Mouse (Mus musculus) lung, embryonic 14.5 days (tissue): ENCODE results near the gene Phldb2. TPM values are rescaled to one million over a fixed set of nuclear protein-coding genes. Genes with fewer than 3 reads are reported as not detected.

ENCODE experiments used
- ATAC-seq: fragments of 200-750 bp; cut with Nextera tagmentation; 2 replicates; pipeline ENCODE4 v1.8.0; 2017; ENCODE audit warnings: mild to moderate bottlenecking, moderate TSS enrichment, moderate library complexity; ENCODE audit not compliant: insufficient read depth
- DNase-seq: peaks from one replicate; pipeline ENCODE4 v3.0.0-alpha.2; 2015
- H3K27ac ChIP-seq: fragments of 300-500 bp; sonication (generic); 2 replicates; pipeline ENCODE4 v1.5.1; 2014; ENCODE audit warnings: low read depth, mild to moderate bottlenecking, moderate library complexity
- H3K27me3 ChIP-seq: fragments of 300-500 bp; sonication (generic); 2 replicates; pipeline ENCODE4 v1.6.1; 2014; ENCODE audit warnings: low read length, control low read depth; ENCODE audit not compliant: insufficient read depth
- H3K36me3 ChIP-seq: fragments of 300-500 bp; sonication (generic); 2 replicates; pipeline ENCODE4 v1.6.1; 2014; ENCODE audit warnings: control low read depth; ENCODE audit not compliant: insufficient read depth
- H3K4me1 ChIP-seq: fragments of 300-500 bp; sonication (generic); 2 replicates; pipeline ENCODE4 v1.6.1; 2014; ENCODE audit warnings: antibody characterized with exemption, control low read depth; ENCODE audit not compliant: insufficient read depth
- H3K4me2 ChIP-seq: fragments of 300-500 bp; sonication (generic); 2 replicates; pipeline ENCODE4 v1.6.1; 2014; ENCODE audit warnings: mild to moderate bottlenecking
- H3K4me3 ChIP-seq: fragments of 300-500 bp; sonication (generic); 2 replicates; pipeline ENCODE4 v1.5.1; 2014; ENCODE audit warnings: low read depth, low read length
- H3K9ac ChIP-seq: fragments of 300-500 bp; sonication (generic); 2 replicates; pipeline ENCODE4 v1.6.1; 2014
- H3K9me3 ChIP-seq: fragments of 300-500 bp; sonication (generic); 2 replicates; pipeline ENCODE4 v1.6.1; 2016; ENCODE audit warnings: low read depth, low read length, control low read depth
- CTCF ChIP-seq: IDR thresholded peaks from 2 replicates; pipeline ENCODE4 v1.5.1; 2016; ENCODE audit warnings: antibody characterized with exemption, low read depth
- WGBS: fragments of 180-500 bp; shearing (Covaris S2); extraction: QIAGEN DNeasy Blood & Tissue Kit; methylation state at CpG from one replicate; pipeline ENCODE4 v1.1.7; 2014; 5-methylcytosine and 5-hydroxymethylcytosine counted together
- polyA plus RNA-seq: library from polyadenylated mRNA; unstranded; fragments of >200 nt; fragmentation: Nextera tagmentation; extraction: Ambion mirVana; gene quantifications from 2 replicates; pipeline ENCODE4 v1.2.1, GENCODE M21; 2014

Phldb2 gene
- polyA plus RNA-seq, 1 experiment from 2014 or later: 48.0 TPM

- TF ChIP-seq CTCF: no peak
- H3K27me3 ChIP-seq: no peaks in the 10 kb centered on the region
- no peak overlapping the region for H3K9ac ChIP-seq
- 47% methylated on average over 6 of the region's 6 CpGs for WGBS
- H3K4me2 ChIP-seq: no peak overlapping the region
- ATAC-seq (no peak; the same call in 1 of the 2 replicates), DNase-seq (peak; percentile 47)
- H3K4me1 ChIP-seq: peaks cover 36% of the 10 kb centered on the region
- no peaks in the 10 kb centered on the region for H3K36me3 ChIP-seq
- no peaks in the 10 kb centered on the region for H3K9me3 ChIP-seq
- 0 out of 2 replicates have a peak overlapping the region, but pooled peaks have one; percentile 1 for H3K27ac ChIP-seq
- H3K4me3 ChIP-seq: no peak overlapping the region
Measured at GRCm38 (mm10) chr16:45923731-45924424, 29.5 kb downstream of the Phldb2 start.

- DNase-seq: peak; percentile 77
- no peaks in the 10 kb centered on the region for H3K27me3 ChIP-seq
- H3K4me1 ChIP-seq: peaks cover 31% of the 10 kb centered on the region
- no peak for TF ChIP-seq CTCF
- no peak overlapping the region for H3K4me2 ChIP-seq
- 62% methylated on average over 8 of the region's 8 CpGs for WGBS
- ATAC-seq: no peak
- H3K27ac ChIP-seq: no peak overlapping the region; the same call in 1 of the 2 replicates
- no peaks in the 10 kb centered on the region for H3K9me3 ChIP-seq
- H3K4me3 ChIP-seq: no peak overlapping the region
- no peaks in the 10 kb centered on the region for H3K36me3 ChIP-seq
- no peak overlapping the region for H3K9ac ChIP-seq
Measured at GRCm38 (mm10) chr16:45922546-45923229, 30.7 kb downstream of the Phldb2 start.

DNA sequence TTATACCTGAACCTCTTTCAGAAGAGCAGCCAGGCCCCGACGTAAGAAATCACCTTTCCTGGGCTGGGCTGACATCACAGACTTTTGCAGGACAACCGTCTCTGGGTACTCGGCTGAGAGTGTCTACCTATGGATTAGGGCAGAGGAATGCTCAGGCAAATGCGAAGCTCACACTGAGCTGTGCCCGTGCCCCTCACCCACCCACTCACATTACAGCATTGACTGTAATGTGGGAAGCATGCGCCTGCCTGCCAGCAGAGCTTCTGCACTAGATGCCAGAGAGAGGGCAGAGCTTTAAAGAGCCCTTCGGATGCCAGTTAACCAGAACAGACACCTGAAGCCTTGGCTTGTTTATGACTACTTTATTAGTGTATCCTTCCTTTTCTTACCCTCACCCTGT, 33.8 kb downstream of the Phldb2 start:
- Histone ChIP-seq H3K9ac (no peak overlapping the region), H3K4me2 (no peak overlapping the region), H3K27me3 (no peaks in the 10 kb centered on the region), H3K27ac (no peak overlapping the region), H3K4me1 (peaks cover 21% of the 10 kb centered on the region), H3K4me3 (no peak overlapping the region), H3K9me3 (no peaks in the 10 kb centered on the region), H3K36me3 (no peaks in the 10 kb centered on the region)
- ATAC-seq (no peak), DNase-seq (no peak)
- no peak for TF ChIP-seq CTCF
- whole genome bisulfite sequencing: 54% methylated on average over 8 of the region's 8 CpGs

DNA sequence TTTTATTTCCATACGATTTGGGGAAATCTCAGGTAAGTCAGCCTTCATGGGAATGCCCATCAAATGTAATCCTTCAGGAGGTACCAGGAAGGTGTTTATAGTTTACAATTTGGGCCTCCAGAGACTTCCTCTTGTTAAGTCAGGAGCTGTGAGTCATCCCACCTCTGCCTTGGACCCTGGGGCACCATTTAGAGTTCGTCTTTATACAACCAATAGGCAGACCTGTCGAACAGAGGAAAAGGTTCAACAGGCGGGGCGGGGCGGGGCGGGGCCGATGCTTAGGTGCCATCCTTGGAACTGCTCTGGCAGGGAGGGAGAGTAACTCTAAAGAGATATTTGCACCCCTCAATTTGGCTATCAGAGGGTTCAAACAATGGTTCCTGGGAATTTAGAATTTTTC, 49.8 kb downstream of the Phldb2 start:
- no peak for ATAC-seq
- 83% methylated on average over 8 of the region's 8 CpGs for WGBS

GRCm38 (mm10) chr16:45898459-45898858, 54.9 kb downstream of the Phldb2 start:
- H3K27me3 ChIP-seq: no peaks in the 10 kb centered on the region
- ATAC-seq: no peak

More for the DNA sequence above, 49.8 kb downstream of the Phldb2 start:
- DNase-seq: no peak
- Histone ChIP-seq H3K27ac (no peak overlapping the region), H3K9ac (no peak overlapping the region), H3K4me1 (no peaks in the 10 kb centered on the region), H3K4me3 (no peak overlapping the region), H3K9me3 (no peaks in the 10 kb centered on the region), H3K27me3 (no peaks in the 10 kb centered on the region), H3K36me3 (no peaks in the 10 kb centered on the region), H3K4me2 (no peak overlapping the region)
- TF ChIP-seq CTCF: no peak

DNA sequence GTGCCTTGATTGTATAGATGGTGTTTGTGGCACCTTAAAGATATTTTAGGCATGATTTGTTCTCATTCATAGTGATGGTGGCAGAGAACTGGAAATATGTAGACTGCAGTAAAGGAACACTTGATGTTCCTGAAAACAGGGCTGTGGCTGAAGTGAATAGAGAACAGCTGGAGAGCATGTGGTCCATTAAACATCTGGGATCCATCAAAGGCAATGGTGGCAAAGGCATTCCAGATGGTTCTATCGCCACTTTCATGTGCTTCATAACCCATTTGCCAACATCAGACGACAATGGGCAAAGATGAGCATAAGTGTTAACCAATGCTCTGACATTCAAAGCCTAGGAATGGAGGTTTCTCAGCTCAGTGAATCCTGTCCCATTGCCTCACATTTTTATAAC, 56.8 kb downstream of the Phldb2 start:
- 36% methylated on average over 2 of the region's 2 CpGs for WGBS
- ATAC-seq: no peak

More at GRCm38 (mm10) chr16:45898459-45898858, 54.9 kb downstream of the Phldb2 start:
- Histone ChIP-seq H3K4me1 (peaks cover 6% of the 10 kb centered on the region; the same call in 1 of the 2 replicates), H3K36me3 (no peaks in the 10 kb centered on the region), H3K4me3 (no peak overlapping the region), H3K27ac (no peak overlapping the region), H3K4me2 (no peak overlapping the region), H3K9me3 (no peaks in the 10 kb centered on the region), H3K9ac (no peak overlapping the region)
- no peak for TF ChIP-seq CTCF
- WGBS: 66% methylated on average over 3 of the region's 3 CpGs
- no peak for DNase-seq

DNA sequence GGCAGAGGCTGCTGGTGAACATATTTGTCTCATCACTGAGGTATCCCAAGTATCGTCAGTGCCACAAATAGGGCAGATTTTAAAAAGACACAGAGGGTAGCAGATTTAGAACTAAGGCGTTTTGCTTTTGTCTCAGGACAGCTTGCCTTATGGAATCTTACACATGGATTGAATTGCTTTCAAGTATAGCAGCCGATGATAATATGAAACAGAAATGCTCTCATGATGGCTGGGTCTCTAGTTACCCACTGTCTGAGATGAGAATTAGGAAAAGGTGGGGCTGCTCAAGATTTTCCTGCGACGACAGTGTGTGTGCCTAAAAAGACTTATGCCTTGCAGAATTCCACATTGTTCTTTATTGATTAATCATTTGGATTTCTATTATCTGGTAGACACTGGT, 58.4 kb downstream of the Phldb2 start:
- WGBS: 74% methylated on average over 5 of the region's 5 CpGs
- TF ChIP-seq CTCF: no peak
- DNase-seq: no peak

More for the DNA sequence above, 56.8 kb downstream of the Phldb2 start:
- Histone ChIP-seq H3K27me3 (no peaks in the 10 kb centered on the region), H3K27ac (no peak overlapping the region), H3K9ac (no peak overlapping the region), H3K4me2 (no peak overlapping the region), H3K9me3 (no peaks in the 10 kb centered on the region), H3K4me3 (no peak overlapping the region), H3K36me3 (no peaks in the 10 kb centered on the region), H3K4me1 (peaks cover 11% of the 10 kb centered on the region)
- no peak for TF ChIP-seq CTCF
- DNase-seq: no peak

More for the DNA sequence above, 58.4 kb downstream of the Phldb2 start:
- no peak overlapping the region for H3K4me3 ChIP-seq
- no peaks in the 10 kb centered on the region for H3K9me3 ChIP-seq
- H3K4me2 ChIP-seq: no peak overlapping the region
- no peak overlapping the region for H3K27ac ChIP-seq
- ATAC-seq: no peak
- H3K27me3 ChIP-seq: no peaks in the 10 kb centered on the region
- no peaks in the 10 kb centered on the region for H3K36me3 ChIP-seq
- H3K9ac ChIP-seq: no peak overlapping the region
- H3K4me1 ChIP-seq: peaks cover 11% of the 10 kb centered on the region
